Mouse (Mus musculus) embryonic facial prominence, embryonic 10.5 days (tissue): ENCODE data around the gene Pprc1. TPM values are rescaled to one million over a fixed set of nuclear protein-coding genes. Genes with fewer than 3 reads are reported as not detected.

ENCODE experiments used
- DNase-seq: peaks from one replicate; pipeline ENCODE4 v3.0.0-alpha.2; 2017; ENCODE audit warnings: low spot score
- H3K27ac ChIP-seq: fragments of 300-500 bp; sonication (generic); replicated peaks from 2 replicates; pipeline ENCODE4 v1.5.1; 2016; ENCODE audit warnings: mild to moderate bottlenecking
- H3K27me3 ChIP-seq: fragments of 300-500 bp; sonication (generic); replicated peaks from 2 replicates; pipeline ENCODE4 v1.6.1; 2016; ENCODE audit warnings: low read depth, mild to moderate bottlenecking; ENCODE audit not compliant: poor library complexity, severe bottlenecking
- H3K36me3 ChIP-seq: fragments of 300-500 bp; sonication (generic); replicated peaks from 2 replicates; pipeline ENCODE4 v1.6.1; 2016; ENCODE audit warnings: mild to moderate bottlenecking, moderate library complexity
- H3K4me1 ChIP-seq: fragments of 300-500 bp; sonication (generic); 2 replicates; pipeline ENCODE4 v1.6.1; 2016
- H3K4me3 ChIP-seq: fragments of 300-500 bp; sonication (generic); 2 replicates; pipeline ENCODE4 v1.5.1; 2016; ENCODE audit warnings: mild to moderate bottlenecking, moderate library complexity
- H3K9me3 ChIP-seq: fragments of 300-500 bp; sonication (generic); 2 replicates; pipeline ENCODE4 v1.6.1; 2016; ENCODE audit warnings: mild to moderate bottlenecking
- WGBS: fragments of 180-500 bp; shearing (Covaris S2); methylation state at CpG from one replicate; pipeline ENCODE4 v1.1.7; 2016; 5-methylcytosine and 5-hydroxymethylcytosine counted together
- polyA plus RNA-seq: library from polyadenylated mRNA; unstranded; fragments of >200 nt; fragmentation: Nextera tagmentation; extraction: Ambion mirVana; gene quantifications from 2 replicates; pipeline ENCODE4 v1.2.1, GENCODE M21; 2016

Gene Pprc1
- polyA plus RNA-seq, 1 experiment from 2014 or later, result 55.2 TPM

GRCm38 (mm10) chr19:46016023-46016422 lies 28.7 kb upstream of the Pprc1 start:
- H3K27me3 ChIP-seq, result no peaks in the 10 kb centered on the region
- no peak for DNase-seq
- WGBS, result 77% methylated on average over 2 of the region's 2 CpGs
- no peak overlapping the region for H3K27ac ChIP-seq
- no peaks in the 10 kb centered on the region for H3K36me3 ChIP-seq
- H3K4me3 ChIP-seq, result no peak overlapping the region
- no peaks in the 10 kb centered on the region for H3K9me3 ChIP-seq
- no peaks in the 10 kb centered on the region for H3K4me1 ChIP-seq

DNA sequence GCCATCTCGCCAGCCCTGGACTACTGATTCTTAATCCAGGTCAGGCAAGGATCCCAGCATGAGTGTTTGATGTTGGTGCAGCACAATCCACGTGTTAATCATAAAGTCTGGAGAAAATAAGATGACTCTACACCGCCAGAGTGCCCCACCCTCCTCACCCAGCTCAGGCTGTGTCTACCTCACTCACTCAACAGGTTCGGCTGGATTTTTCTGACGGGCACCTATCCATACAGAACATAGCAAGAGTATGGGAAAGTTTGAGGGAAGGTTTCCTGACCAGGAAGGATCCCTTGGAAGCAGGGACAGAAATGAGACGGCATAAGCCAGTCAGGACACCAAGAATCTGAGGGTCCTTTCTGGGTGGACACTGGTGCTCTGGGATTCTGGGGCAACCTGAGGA lies 19.7 kb upstream of the Pprc1 start:
- H3K4me3 ChIP-seq, result no peak overlapping the region
- no peak overlapping the region for H3K27ac ChIP-seq
- H3K36me3 ChIP-seq, result peaks cover 10% of the 10 kb centered on the region
- 77% methylated on average over 6 of the region's 6 CpGs for WGBS
- peaks cover 5% of the 10 kb centered on the region; the same call in 1 of the 2 replicates for H3K4me1 ChIP-seq
- H3K27me3 ChIP-seq, result no peaks in the 10 kb centered on the region
- peaks cover 5% of the 10 kb centered on the region; the same call in 1 of the 2 replicates for H3K9me3 ChIP-seq
- DNase-seq, result no peak

DNA sequence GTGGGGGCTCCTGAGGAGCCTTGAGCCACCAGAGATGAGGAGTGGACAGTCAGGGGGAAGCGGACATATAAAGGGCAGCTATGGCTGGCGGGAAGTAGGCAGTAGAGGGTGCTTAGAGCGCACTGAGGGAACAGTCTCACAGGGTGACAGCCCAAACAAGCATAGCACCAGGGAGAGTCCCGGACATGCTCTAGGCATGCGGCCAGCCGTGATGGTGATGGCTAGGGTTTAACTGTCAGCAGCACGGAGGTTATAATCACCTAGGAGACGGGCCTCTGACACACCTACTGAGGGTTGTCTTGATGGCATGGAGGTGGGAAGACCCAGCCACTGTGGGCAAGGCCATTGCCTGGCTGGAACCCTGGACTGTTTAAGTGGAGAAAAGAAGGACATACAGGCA lies 18.1 kb upstream of the Pprc1 start:
- Histone ChIP-seq H3K4me1 (peaks cover 5% of the 10 kb centered on the region; the same call in 1 of the 2 replicates), H3K36me3 (peaks cover 25% of the 10 kb centered on the region), H3K9me3 (peaks cover 5% of the 10 kb centered on the region; the same call in 1 of the 2 replicates), H3K27me3 (no peaks in the 10 kb centered on the region), H3K27ac (no peak overlapping the region), H3K4me3 (no peak overlapping the region)
- DNase-seq, result no peak
- 69% methylated on average over 8 of the region's 8 CpGs for WGBS

GRCm38 (mm10) chr19:46028747-46029320 lies 15.9 kb upstream of the Pprc1 start:
- WGBS, result 71% methylated on average over 11 of the region's 11 CpGs
- H3K27ac ChIP-seq, result no peak overlapping the region
- peaks cover 5% of the 10 kb centered on the region; the same call in 1 of the 2 replicates for H3K9me3 ChIP-seq
- DNase-seq, result no peak
- peaks cover 48% of the 10 kb centered on the region for H3K36me3 ChIP-seq
- no peaks in the 10 kb centered on the region for H3K27me3 ChIP-seq
- H3K4me3 ChIP-seq, result no peak overlapping the region
- peaks cover 7% of the 10 kb centered on the region; the same call in 1 of the 2 replicates for H3K4me1 ChIP-seq

- H3K36me3 ChIP-seq, result peaks cover 56% of the 10 kb centered on the region
- DNase-seq, result no peak
- no peaks in the 10 kb centered on the region for H3K27me3 ChIP-seq
- H3K4me1 ChIP-seq, result peaks cover 7% of the 10 kb centered on the region; the same call in 1 of the 2 replicates
- no peak overlapping the region for H3K27ac ChIP-seq
- 92% methylated on average over 1 of the region's 1 CpGs for WGBS
- H3K9me3 ChIP-seq, result peaks cover 5% of the 10 kb centered on the region; the same call in 1 of the 2 replicates
- no peak overlapping the region for H3K4me3 ChIP-seq
Observed at GRCm38 (mm10) chr19:46029652-46030051, 15.0 kb upstream of the Pprc1 start.

DNA sequence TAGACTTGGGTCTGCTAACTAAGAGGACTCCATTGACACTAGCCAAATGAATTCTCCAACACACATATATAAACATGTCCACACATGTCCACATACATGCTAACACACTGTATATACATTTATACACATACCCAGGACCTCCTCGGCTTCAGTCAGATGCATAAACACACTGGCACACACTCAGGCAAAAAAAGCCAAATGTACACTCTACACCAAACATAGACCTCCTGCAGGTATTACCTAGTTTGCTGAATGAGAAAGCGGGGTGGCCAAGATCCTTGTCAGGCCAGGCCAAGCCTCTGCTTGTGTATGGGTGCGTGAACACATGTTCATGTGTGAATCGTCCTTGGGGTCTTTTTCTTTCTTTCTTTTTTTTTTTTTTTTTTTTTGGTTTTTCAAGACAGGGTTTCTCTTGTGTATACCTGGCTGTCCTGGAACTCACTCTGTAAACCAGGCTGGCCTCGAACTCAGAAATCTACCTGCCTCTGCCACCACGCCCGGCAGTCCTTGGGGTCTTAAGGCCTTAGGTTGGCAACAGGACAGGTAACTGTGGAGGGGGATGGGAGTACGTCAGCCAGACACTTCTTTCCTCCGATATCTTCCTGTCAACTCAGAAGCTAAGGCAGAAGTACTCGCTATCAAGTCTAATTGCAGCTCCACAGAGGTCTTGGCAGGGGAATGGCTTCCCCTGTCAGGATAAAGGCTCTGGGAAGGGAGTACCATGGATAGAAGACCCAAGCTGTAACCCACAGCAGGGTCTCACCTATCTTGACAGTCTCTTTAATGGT lies 14.3 kb upstream of the Pprc1 start:
- H3K27ac ChIP-seq, result no peak overlapping the region

GRCm38 (mm10) chr19:46031689-46032432 lies 12.8 kb upstream of the Pprc1 start:
- Histone ChIP-seq H3K4me1 (peaks cover 17% of the 10 kb centered on the region), H3K27ac (no peak overlapping the region), H3K4me3 (no peak overlapping the region; the same call in 1 of the 2 replicates), H3K36me3 (peaks cover 78% of the 10 kb centered on the region), H3K27me3 (no peaks in the 10 kb centered on the region), H3K9me3 (peaks cover 5% of the 10 kb centered on the region; the same call in 1 of the 2 replicates)
- no peak for DNase-seq
- WGBS, result 81% methylated on average over 9 of the region's 9 CpGs

More for the DNA sequence above, 14.3 kb upstream of the Pprc1 start:
- Histone ChIP-seq H3K4me1 (peaks cover 7% of the 10 kb centered on the region; the same call in 1 of the 2 replicates), H3K27me3 (no peaks in the 10 kb centered on the region), H3K4me3 (no peak overlapping the region), H3K36me3 (peaks cover 63% of the 10 kb centered on the region), H3K9me3 (peaks cover 5% of the 10 kb centered on the region; the same call in 1 of the 2 replicates)
- DNase-seq, result no peak
- WGBS, result 96% methylated on average over 10 of the region's 10 CpGs

DNA sequence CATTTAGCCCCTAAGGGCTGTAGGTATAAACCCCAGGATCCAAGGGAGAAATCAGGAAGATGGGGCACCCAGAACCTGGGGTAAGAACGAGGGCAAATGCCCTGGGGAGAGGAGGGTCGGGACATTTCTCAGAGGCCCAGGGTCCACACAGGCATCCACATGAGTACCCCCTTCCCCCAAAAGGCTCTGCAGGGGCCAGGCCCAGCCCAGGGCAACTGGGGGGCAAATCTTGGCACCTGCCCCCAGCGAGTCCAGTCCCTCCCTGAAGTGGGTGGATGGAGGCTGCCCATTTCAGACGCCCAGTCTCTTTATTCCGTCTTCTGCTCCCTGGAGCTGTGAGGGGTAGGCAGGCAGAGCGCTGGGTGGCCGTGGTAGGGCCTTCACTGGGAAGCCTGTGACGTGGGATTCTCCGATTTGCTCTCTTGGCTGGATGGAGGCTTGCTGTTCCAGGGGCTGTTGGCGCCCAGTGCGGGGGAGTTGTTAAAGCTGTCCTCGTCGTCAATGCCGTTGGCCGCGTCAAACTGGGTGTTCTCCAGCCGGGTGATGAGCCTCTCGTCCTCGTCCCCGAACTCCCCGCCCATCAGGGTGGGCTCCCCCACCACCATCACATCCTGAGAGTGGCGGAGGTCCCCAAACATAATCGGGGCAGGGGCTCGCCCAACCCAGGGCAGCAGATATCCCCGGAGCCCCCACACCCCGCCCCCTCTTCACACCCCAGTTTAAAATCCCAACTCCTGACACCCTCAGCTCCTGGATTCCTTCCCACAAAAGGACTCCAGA lies 11.8 kb upstream of the Pprc1 start:
- DNase-seq, result no peak
- peaks cover 84% of the 10 kb centered on the region for H3K36me3 ChIP-seq
- peaks cover 5% of the 10 kb centered on the region; the same call in 1 of the 2 replicates for H3K9me3 ChIP-seq
- H3K4me1 ChIP-seq, result peaks cover 23% of the 10 kb centered on the region
- H3K4me3 ChIP-seq, result no peak overlapping the region
- no peaks in the 10 kb centered on the region for H3K27me3 ChIP-seq
- 91% methylated on average over 26 of the region's 26 CpGs for WGBS
- no peak overlapping the region for H3K27ac ChIP-seq

- DNase-seq, result no peak
Observed at GRCm38 (mm10) chr19:46033911-46034310, 10.8 kb upstream of the Pprc1 start.

GRCm38 (mm10) chr19:46035971-46036370 lies 8.7 kb upstream of the Pprc1 start:
- H3K27me3 ChIP-seq, result no peaks in the 10 kb centered on the region
- no peaks in the 10 kb centered on the region for H3K9me3 ChIP-seq
- no peak overlapping the region for H3K27ac ChIP-seq
- H3K4me1 ChIP-seq, result peaks cover 46% of the 10 kb centered on the region
- H3K4me3 ChIP-seq, result peak overlapping the region; percentile 94; the same call in 1 of the 2 replicates
- 93% methylated on average over 13 of the region's 13 CpGs for WGBS
- DNase-seq, result no peak
- H3K36me3 ChIP-seq, result peaks cover 64% of the 10 kb centered on the region

More at GRCm38 (mm10) chr19:46033911-46034310, 10.8 kb upstream of the Pprc1 start:
- no peak overlapping the region for H3K4me3 ChIP-seq
- H3K27me3 ChIP-seq, result no peaks in the 10 kb centered on the region
- 95% methylated on average over 11 of the region's 11 CpGs for WGBS
- H3K36me3 ChIP-seq, result peaks cover 84% of the 10 kb centered on the region
- H3K27ac ChIP-seq, result no peak overlapping the region
- peaks cover 5% of the 10 kb centered on the region; the same call in 1 of the 2 replicates for H3K9me3 ChIP-seq
- peaks cover 30% of the 10 kb centered on the region for H3K4me1 ChIP-seq

DNA sequence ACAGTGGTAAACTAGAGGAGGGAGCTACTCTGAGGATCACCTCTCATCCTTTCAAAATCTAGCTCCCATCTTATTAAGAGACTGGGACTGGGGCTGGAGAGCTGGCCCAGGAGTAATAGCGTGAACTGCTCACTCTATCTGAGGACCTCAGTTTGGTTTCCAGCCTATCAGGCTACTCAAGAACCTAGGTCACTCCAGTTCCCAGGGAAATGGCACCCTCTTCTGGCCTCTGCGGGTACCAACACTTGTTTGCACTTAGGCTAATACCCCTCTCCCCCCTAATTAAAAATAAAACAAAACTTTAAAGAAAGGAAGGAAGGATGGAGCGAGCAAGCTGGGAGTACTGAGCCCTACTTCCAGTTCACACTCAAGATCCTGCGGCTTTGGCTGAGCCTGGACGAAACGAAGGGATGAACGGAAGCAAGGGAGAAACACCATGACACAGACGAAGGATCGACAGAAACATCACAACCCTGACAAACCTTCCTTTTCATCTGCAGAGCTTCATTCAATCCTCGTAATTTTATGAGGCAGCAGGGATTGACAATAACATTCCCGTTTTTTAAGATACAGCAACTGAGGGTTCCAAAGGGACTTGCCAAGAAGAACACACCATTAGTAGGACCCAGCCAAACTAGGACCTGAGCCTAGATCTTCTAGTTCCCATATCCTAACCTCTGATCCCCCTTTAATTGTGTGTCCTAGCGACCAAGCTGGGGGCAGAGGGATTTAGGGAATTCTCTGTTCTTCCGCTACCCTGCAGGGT lies 8.0 kb upstream of the Pprc1 start:
- DNase-seq, result no peak
- 76% methylated on average over 13 of the region's 13 CpGs for WGBS
- peaks cover 59% of the 10 kb centered on the region for H3K36me3 ChIP-seq
- peaks cover 53% of the 10 kb centered on the region for H3K4me1 ChIP-seq
- peak overlapping the region; percentile 96; the same call in 1 of the 2 replicates for H3K27ac ChIP-seq
- peak overlapping the region; percentile 94 for H3K4me3 ChIP-seq
- no peaks in the 10 kb centered on the region for H3K9me3 ChIP-seq
- H3K27me3 ChIP-seq, result no peaks in the 10 kb centered on the region
